Mouse (Mus musculus): ENCODE measurements around the gene Chchd10. TPM values are rescaled to one million over a fixed set of nuclear protein-coding genes. Genes with fewer than 3 reads are reported as not detected.
"Not testable (repeated sequence)": the region's sequence is repeated elsewhere in the genome, so short reads cannot be mapped to it uniquely, and the experiment has no call there.

Gene Chchd10
- 1,000 to 10,000 TPM; 1,419 to 1,763 TPM for total RNA-seq (2021)
- long read RNA-seq, experiment 1, transcript Chchd10-201 (4 exons, 939 nt) = major isoform, 1,212 of 1,252 reads
- long read RNA-seq, experiment 1, transcript Chchd10-202 (2 exons, 405 nt) = minor isoform, 5 of 1,252 reads
- long read RNA-seq, experiment 1, partial matches to known transcripts = 23 of 1,252 reads
- long read RNA-seq, experiment 1, other reads (novel, unspliced or antisense) = 12 of 1,252 reads
- long read RNA-seq, experiment 2, transcript Chchd10-201 (4 exons, 939 nt) = major isoform, 668 of 694 reads
- long read RNA-seq, experiment 2, partial matches to known transcripts = 19 of 694 reads
- long read RNA-seq, experiment 2, other reads (novel, unspliced or antisense) = 5 of 694 reads

- DNase-seq (ENCODE audit: low spot score) = no peak
Measured at GRCm38 (mm10) chr10:75932891-75933290, at the start of gene Chchd10. Gene Chchd10 (plus strand): TSS chr10:75933130.

- DNase-seq (ENCODE audit: low spot score) = peak; percentile 69
Measured at GRCm38 (mm10) chr10:75883232-75883552, 49.7 kb upstream of the Chchd10 start.

- DNase-seq (ENCODE audit: low spot score) = no peak
Measured at GRCm38 (mm10) chr10:75884742-75885141, 48.2 kb upstream of the Chchd10 start.

GRCm38 (mm10) chr10:75887504-75887903, 45.4 kb upstream of the Chchd10 start:
- DNase-seq (ENCODE audit: low spot score) = not testable (repeated sequence)

GRCm38 (mm10) chr10:75889406-75890153, 43.4 kb upstream of the Chchd10 start:
- DNase-seq (ENCODE audit: low spot score) = no peak

GRCm38 (mm10) chr10:75893089-75893750, 39.7 kb upstream of the Chchd10 start, which contains the start of gene Derl3:
Gene Derl3 (plus strand): TSS chr10:75893413.
- peak; percentile 86 for DNase-seq (ENCODE audit: low spot score)

- no peak for DNase-seq (ENCODE audit: low spot score)
Measured at GRCm38 (mm10) chr10:75894601-75895000, 38.3 kb upstream of the Chchd10 start.

GRCm38 (mm10) chr10:75895730-75896129, 37.2 kb upstream of the Chchd10 start:
- DNase-seq (ENCODE audit: low spot score) = no peak

GRCm38 (mm10) chr10:75896208-75896607, 36.7 kb upstream of the Chchd10 start:
- no peak for DNase-seq (ENCODE audit: low spot score)

GRCm38 (mm10) chr10:75897373-75897772, 35.6 kb upstream of the Chchd10 start:
- DNase-seq (ENCODE audit: low spot score) = peak; percentile 85

GRCm38 (mm10) chr10:75898039-75898564, 34.8 kb upstream of the Chchd10 start:
- DNase-seq (ENCODE audit: low spot score) = no peak

- peak; percentile 85 for DNase-seq (ENCODE audit: low spot score)
Measured at GRCm38 (mm10) chr10:75898846-75899245, 34.1 kb upstream of the Chchd10 start.

- DNase-seq (ENCODE audit: low spot score) = no peak
Measured at GRCm38 (mm10) chr10:75904391-75904790, 28.5 kb upstream of the Chchd10 start.

- no peak for DNase-seq (ENCODE audit: low spot score)
Measured at GRCm38 (mm10) chr10:75906882-75907281, 26.0 kb upstream of the Chchd10 start.

- no peak for DNase-seq (ENCODE audit: low spot score)
Measured at GRCm38 (mm10) chr10:75910698-75911097, 22.2 kb upstream of the Chchd10 start.

- no peak for DNase-seq (ENCODE audit: low spot score)
Measured at GRCm38 (mm10) chr10:75913013-75913589, 19.8 kb upstream of the Chchd10 start.

GRCm38 (mm10) chr10:75915557-75915956, 17.4 kb upstream of the Chchd10 start:
- DNase-seq (ENCODE audit: low spot score) = no peak

- no peak for DNase-seq (ENCODE audit: low spot score)
Measured at GRCm38 (mm10) chr10:75916840-75917239, 16.1 kb upstream of the Chchd10 start.

GRCm38 (mm10) chr10:75919026-75919425, 13.9 kb upstream of the Chchd10 start:
- no peak for DNase-seq (ENCODE audit: low spot score)

GRCm38 (mm10) chr10:75921026-75921725, 11.8 kb upstream of the Chchd10 start, which contains the start of gene Smarcb1:
Gene Smarcb1 (minus strand): TSS chr10:75921617.
- DNase-seq (ENCODE audit: low spot score) = peak; percentile 94
